Mouse (Mus musculus) urinary bladder, postnatal 25 days (tissue): ENCODE measurements around the gene Sall1.

Source experiments
- DNase-seq: peaks from one replicate; pipeline ENCODE4 v3.0.0; 2022; ENCODE audit warnings: low spot score

Sall1 gene

DNA sequence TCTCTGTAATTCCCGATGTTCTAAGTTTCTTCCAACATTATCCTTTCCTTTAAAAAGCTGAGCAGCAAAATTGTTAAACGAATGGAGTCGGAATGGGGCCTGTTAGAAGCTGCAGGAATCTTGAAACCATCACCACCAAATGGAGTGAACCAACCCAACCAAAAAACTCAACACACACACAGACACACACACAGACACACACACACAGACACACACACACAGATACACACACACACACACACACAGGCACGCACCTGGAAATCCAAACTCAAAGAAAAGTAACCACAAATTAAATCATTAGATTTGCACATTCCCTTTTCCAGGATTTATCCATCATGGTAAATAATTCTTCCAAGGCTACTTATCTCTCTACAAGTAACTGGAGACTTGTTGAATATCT lies 5.0 kb downstream of the Sall1 start:
- DNase-seq: no peak

GRCm38 (mm10) chr8:89037536-89038236 lies 6.3 kb downstream of the Sall1 start:
- no peak for DNase-seq

DNA sequence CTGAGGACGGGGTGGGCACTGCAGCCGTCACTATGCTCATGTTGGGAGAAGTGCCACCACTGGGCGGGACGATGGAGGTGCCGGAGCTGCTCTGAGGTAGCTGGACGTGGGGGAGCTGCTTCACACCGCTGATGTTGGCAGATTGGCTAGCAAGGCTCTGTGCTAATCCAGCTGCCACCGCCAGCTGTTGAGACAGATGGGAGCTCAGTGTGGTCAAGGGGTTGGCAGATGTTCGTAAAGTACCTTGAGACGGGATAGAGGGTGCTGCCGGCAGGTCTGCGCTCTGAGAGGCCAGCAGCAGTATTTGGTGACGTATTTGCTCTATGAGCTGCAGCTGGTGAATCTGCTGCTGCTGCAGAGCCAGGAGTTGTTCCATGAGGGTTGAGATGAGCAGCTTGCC lies 11.6 kb downstream of the Sall1 start:
- no peak for DNase-seq

- DNase-seq: no peak
Measured at GRCm38 (mm10) chr8:89028156-89028555, 15.8 kb downstream of the Sall1 start.

DNA sequence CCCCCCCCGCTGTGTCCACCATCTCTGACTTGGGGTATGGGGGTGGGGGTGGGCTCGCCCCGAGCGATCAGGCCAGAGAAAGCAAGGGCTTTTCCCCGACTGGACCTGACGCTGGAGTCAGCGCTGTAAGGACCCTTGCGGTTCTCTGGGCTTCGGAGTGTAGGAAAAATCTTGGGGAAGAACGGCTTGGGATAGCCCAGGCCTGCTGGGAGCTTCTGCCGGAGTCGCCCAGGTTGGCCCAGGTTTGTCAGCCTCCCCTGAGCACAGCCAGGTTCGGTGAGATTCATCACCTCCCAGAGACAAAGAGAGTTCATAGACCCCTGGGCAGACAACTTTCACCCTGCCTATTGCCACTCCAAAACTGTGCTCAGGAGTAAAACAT lies 17.8 kb downstream of the Sall1 start:
- DNase-seq: no peak

- no peak for DNase-seq
Measured at GRCm38 (mm10) chr8:89025281-89026138, 18.5 kb downstream of the Sall1 start.

- no peak for DNase-seq
Measured at GRCm38 (mm10) chr8:89024796-89025195, 19.2 kb downstream of the Sall1 start.

GRCm38 (mm10) chr8:89021139-89021538 lies 22.8 kb downstream of the Sall1 start:
- DNase-seq: no peak

- DNase-seq: no peak
Measured at GRCm38 (mm10) chr8:89017891-89018290, 26.1 kb downstream of the Sall1 start.

DNA sequence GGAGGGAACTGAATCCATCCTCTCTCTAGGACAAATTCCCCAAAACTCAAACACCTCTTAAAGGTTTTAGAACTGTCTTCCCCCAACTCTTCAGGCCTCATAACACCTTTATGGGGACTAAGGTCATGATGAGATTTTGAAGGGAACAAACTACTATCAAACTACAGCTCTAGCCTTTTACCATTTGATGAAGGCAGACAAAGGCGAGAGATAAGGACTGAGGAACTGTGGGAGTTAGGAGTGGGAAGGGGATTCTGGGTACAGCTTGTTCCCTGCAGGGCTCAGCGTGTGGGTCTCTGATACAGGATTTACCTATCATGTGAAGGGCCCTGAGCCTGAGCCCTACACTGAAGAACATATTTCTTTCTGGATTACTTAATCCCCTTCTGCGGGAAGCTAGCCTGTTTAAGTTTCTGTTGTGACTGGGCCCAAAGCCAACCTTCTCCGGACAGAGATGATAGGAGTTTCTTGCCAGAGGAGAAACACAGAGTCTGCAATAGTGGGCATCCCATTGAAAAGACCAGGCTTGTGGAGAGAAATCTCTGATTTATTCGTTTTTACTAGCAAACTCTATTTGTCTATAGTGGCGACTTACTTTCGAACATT lies 27.4 kb downstream of the Sall1 start:
- no peak for DNase-seq

DNA sequence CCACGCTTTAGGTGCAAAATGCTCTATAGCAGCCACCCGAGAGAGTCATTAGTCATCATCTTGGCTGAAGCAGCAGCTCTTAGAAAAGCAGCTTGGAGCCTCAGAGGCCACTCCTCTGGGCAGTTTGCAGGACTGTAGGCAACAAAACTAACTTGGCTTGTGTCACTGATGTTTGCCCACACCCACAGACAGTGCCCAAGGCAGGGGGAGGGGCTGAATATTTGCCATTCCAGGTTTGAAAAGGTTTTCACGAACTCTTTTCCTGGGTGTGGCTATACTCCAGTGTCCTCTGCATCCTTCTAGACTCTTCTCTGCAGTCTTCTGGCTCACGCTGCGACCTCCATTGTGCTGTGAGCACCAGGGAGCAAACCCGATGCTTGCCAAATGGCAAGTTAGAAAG lies 28.4 kb downstream of the Sall1 start:
- DNase-seq: no peak

DNA sequence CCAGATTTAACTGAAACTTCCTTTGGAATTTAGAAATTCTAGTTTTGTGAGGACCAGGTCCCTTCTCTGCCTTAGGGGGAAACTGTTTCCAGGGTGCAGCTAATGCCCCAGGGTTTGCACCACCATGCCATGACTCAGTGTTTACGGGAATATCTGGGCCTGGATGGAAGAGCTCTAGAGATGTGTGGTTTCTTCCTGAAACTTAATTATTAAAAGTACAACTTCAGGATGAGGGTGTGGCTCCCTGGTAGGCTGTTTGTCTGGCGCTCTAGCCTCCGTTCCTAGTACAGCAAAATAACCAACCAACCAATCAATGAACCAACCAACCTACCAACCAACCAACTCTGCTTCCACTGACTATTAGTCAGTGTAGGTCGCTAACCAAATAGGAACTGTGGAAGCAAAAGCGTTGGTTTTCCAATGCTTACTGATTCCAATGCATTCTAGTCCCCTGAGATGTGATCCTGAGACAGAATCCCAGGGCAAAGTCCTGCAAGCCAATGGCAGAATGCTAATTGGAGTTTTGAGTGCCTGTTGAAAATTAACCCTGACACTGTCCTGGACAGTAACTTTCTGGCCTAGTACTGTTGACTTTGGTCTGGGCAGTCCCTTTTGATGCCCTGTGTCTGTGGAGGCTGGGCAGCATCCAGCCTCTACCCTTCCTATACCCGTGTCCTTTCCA lies 31.0 kb downstream of the Sall1 start:
- DNase-seq: no peak

- DNase-seq: no peak
Measured at GRCm38 (mm10) chr8:89012024-89012712, 31.8 kb downstream of the Sall1 start.

GRCm38 (mm10) chr8:89008784-89009183 lies 35.2 kb downstream of the Sall1 start:
- no peak for DNase-seq

GRCm38 (mm10) chr8:89007114-89007513 lies 36.8 kb downstream of the Sall1 start:
- no peak for DNase-seq

GRCm38 (mm10) chr8:89006426-89006825 lies 37.5 kb downstream of the Sall1 start:
- no peak for DNase-seq

GRCm38 (mm10) chr8:89005797-89006196 lies 38.2 kb downstream of the Sall1 start:
- no peak for DNase-seq

- no peak for DNase-seq
Measured at GRCm38 (mm10) chr8:89004041-89004440, 39.9 kb downstream of the Sall1 start.

- no peak for DNase-seq
Measured at GRCm38 (mm10) chr8:89003336-89003896, 40.5 kb downstream of the Sall1 start.

GRCm38 (mm10) chr8:89002128-89002527 lies 41.8 kb downstream of the Sall1 start:
- no peak for DNase-seq

GRCm38 (mm10) chr8:88997276-88997675 lies 46.7 kb downstream of the Sall1 start:
- DNase-seq: no peak
